Mouse (Mus musculus) ES-Bruce4 (cell line): ENCODE results near the gene Bpifb3. TPM values are rescaled to one million over a fixed set of nuclear protein-coding genes. Genes with fewer than 3 reads are reported as not detected.

Experiments
- H3K27ac ChIP-seq: 2 replicates; pipeline ENCODE4 v1.5.1; 2012; ENCODE audit warnings: low read length, inconsistent platforms; ENCODE audit not compliant: insufficient read depth
- H3K27me3 ChIP-seq: 2 replicates; pipeline ENCODE4 v1.6.1; 2012; ENCODE audit warnings: mild to moderate bottlenecking, low read length, inconsistent platforms; ENCODE audit not compliant: control insufficient read depth, poor library complexity, insufficient read depth, severe bottlenecking
- H3K36me3 ChIP-seq: 2 replicates; pipeline ENCODE4 v1.6.1; 2012; ENCODE audit warnings: inconsistent platforms, mild to moderate bottlenecking, low read length, moderate library complexity; ENCODE audit not compliant: control insufficient read depth, poor library complexity, insufficient read depth, severe bottlenecking
- H3K4me1 ChIP-seq: one replicate; pipeline ENCODE4 v1.8.1; 2011; ENCODE audit warnings: low read length; ENCODE audit not compliant: control insufficient read depth, insufficient read depth
- H3K4me3 ChIP-seq: 2 replicates; pipeline ENCODE4 v1.5.1; 2011; ENCODE audit warnings: low read depth, mild to moderate bottlenecking, low read length
- H3K9ac ChIP-seq: 2 replicates; pipeline ENCODE4 v1.6.1; 2012; ENCODE audit warnings: low read depth, mild to moderate bottlenecking, inconsistent platforms; ENCODE audit not compliant: poor library complexity, severe bottlenecking
- H3K9me3 ChIP-seq: replicated peaks from 2 replicates; pipeline ENCODE4 v1.6.1; 2012; ENCODE audit warnings: mild to moderate bottlenecking, low read length, inconsistent platforms; ENCODE audit not compliant: control insufficient read depth, poor library complexity, insufficient read depth, severe bottlenecking
- CTCF ChIP-seq: IDR thresholded peaks from one replicate; pipeline ENCODE4 v1.8.1; 2011; ENCODE audit warnings: low read depth, low read length
- EP300 ChIP-seq: IDR thresholded peaks from 2 replicates; pipeline ENCODE4 v1.6.1; 2011; ENCODE audit warnings: low read depth, low read length; ENCODE audit not compliant: insufficient read depth
- POLR2A ChIP-seq: IDR thresholded peaks from one replicate; pipeline ENCODE4 v1.8.1; 2011; ENCODE audit warnings: low read length; ENCODE audit not compliant: insufficient read depth
- polyA plus RNA-seq: library from polyadenylated mRNA; stranded (reverse); fragments of >200 nt; gene quantifications from 2 replicates; pipeline ENCODE4 v1.2.4, GENCODE M21; 2011; ENCODE audit warnings: low read depth; ENCODE audit not compliant: missing spikeins, insufficient read depth, insufficient read length

The Bpifb3 gene
- polyA plus RNA-seq, 1 experiment: not detected

DNA sequence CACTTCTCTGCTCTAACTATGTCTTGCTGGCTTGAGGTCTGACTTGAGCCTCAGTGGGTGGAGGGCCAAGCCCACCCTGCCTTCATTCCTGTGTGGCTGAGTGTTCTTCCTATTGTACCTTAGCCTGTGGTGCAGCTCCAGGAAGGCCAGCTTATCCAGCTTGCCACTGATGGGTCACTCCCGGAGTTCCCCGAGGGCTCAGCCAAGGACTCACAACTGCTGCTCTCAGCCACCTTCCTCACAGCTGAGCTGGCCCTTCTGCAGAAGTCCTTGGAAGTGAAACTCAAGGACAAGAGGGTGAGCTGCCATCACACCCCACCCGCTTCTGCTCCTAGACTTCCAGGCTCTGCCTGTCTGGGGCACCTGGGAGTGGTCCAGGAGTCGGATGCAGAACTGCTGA lies 11.4 kb upstream of the Bpifb3 start:
- no peak overlapping the region for H3K4me3 ChIP-seq
- H3K4me1 ChIP-seq: no peaks in the 10 kb centered on the region
- H3K27ac ChIP-seq: no peak overlapping the region
- H3K27me3 ChIP-seq: no peaks in the 10 kb centered on the region
- H3K36me3 ChIP-seq: no peaks in the 10 kb centered on the region
- TF ChIP-seq EP300 (no peak), CTCF (no peak), POLR2A (no peak)
- H3K9me3 ChIP-seq: no peaks in the 10 kb centered on the region
- no peak overlapping the region for H3K9ac ChIP-seq

- Histone ChIP-seq H3K4me1 (no peaks in the 10 kb centered on the region), H3K9me3 (no peaks in the 10 kb centered on the region), H3K4me3 (no peak overlapping the region), H3K9ac (no peak overlapping the region), H3K36me3 (no peaks in the 10 kb centered on the region), H3K27me3 (no peaks in the 10 kb centered on the region), H3K27ac (no peak overlapping the region)
- TF ChIP-seq POLR2A: no peak
- no peak for TF ChIP-seq CTCF
- TF ChIP-seq EP300: no peak
Measured at GRCm38 (mm10) chr2:153914151-153914550, 3.9 kb upstream of the Bpifb3 start.

DNA sequence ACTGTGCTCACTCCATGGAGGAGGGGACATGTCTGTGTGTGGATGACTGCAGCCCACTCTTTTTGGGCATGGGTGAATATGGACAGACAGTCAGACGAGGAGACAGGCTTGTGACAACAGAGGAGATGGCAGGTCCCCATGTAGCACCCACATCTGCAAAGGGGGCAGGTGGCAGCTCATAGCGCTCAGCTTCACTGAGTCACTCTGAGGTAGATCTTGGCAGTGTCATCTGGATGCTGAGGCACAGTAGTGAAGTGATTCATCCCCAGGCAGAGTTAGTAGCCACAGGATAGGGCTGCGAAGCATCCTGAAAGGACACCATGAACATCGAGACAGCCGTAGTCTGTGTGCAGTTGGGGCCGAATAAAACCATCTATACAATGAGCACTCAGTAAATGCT lies 3.2 kb downstream of the Bpifb3 start:
- Histone ChIP-seq H3K27ac (no peak overlapping the region), H3K27me3 (no peaks in the 10 kb centered on the region), H3K4me1 (no peaks in the 10 kb centered on the region), H3K9ac (no peak overlapping the region), H3K36me3 (no peaks in the 10 kb centered on the region), H3K4me3 (no peak overlapping the region), H3K9me3 (no peaks in the 10 kb centered on the region)
- TF ChIP-seq EP300: no peak
- no peak for TF ChIP-seq CTCF
- no peak for TF ChIP-seq POLR2A

- no peak overlapping the region for H3K27ac ChIP-seq
- no peaks in the 10 kb centered on the region for H3K9me3 ChIP-seq
- no peaks in the 10 kb centered on the region for H3K36me3 ChIP-seq
- H3K4me1 ChIP-seq: no peaks in the 10 kb centered on the region
- no peaks in the 10 kb centered on the region for H3K27me3 ChIP-seq
- TF ChIP-seq POLR2A (no peak), CTCF (peak; percentile 96)
- H3K9ac ChIP-seq: no peak overlapping the region
- no peak overlapping the region for H3K4me3 ChIP-seq
Measured at GRCm38 (mm10) chr2:153929871-153930413, 11.9 kb downstream of the Bpifb3 start.

- H3K4me3 ChIP-seq: no peak overlapping the region
- H3K27ac ChIP-seq: no peak overlapping the region
- no peaks in the 10 kb centered on the region for H3K9me3 ChIP-seq
- TF ChIP-seq EP300 (no peak), CTCF (no peak)
- no peaks in the 10 kb centered on the region for H3K27me3 ChIP-seq
- H3K4me1 ChIP-seq: no peaks in the 10 kb centered on the region
- H3K9ac ChIP-seq: no peak overlapping the region
- H3K36me3 ChIP-seq: no peaks in the 10 kb centered on the region
Measured at GRCm38 (mm10) chr2:153931125-153931524, 13.1 kb downstream of the Bpifb3 start.

DNA sequence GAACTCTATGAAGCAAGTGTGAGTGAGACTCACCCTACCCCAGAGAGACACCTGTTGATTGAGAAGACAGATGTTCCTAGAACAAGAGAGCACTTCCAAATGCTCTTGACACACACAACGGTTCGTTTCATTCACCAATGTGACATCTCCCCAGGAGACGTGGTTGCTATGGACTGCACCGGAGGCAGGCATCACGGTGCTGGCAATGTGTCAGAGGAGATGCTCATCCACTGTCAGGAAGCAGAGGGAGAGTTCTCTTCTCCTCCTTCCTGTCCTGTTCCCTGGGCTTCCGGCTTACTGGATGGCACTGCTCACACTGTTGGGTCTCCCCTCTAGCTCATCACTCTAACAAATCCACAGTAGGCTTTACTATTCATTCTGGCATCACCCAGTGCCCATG lies 15.3 kb downstream of the Bpifb3 start:
- H3K36me3 ChIP-seq: no peaks in the 10 kb centered on the region

More for the DNA sequence above, 15.3 kb downstream of the Bpifb3 start:
- Histone ChIP-seq H3K4me1 (no peaks in the 10 kb centered on the region), H3K27ac (no peak overlapping the region), H3K4me3 (no peak overlapping the region), H3K9me3 (no peaks in the 10 kb centered on the region), H3K27me3 (no peaks in the 10 kb centered on the region), H3K9ac (no peak overlapping the region)
- TF ChIP-seq CTCF: no peak
